Mouse (Mus musculus) liver, embryonic 14.5 days (tissue): ENCODE results near the gene Gng10. TPM values are rescaled to one million over a fixed set of nuclear protein-coding genes. Genes with fewer than 3 reads are reported as not detected.

Experiments used
- ATAC-seq: fragments of 200-750 bp; cut with Nextera tagmentation; 2 replicates; pipeline ENCODE4 v1.8.0; 2017; ENCODE audit warnings: moderate number of reproducible peaks, mild to moderate bottlenecking, moderate library complexity; ENCODE audit not compliant: insufficient read depth
- DNase-seq, 3 experiments: peaks; one replicate each; pipeline ENCODE4 v3.0.0-alpha.2; 2012 to 2013; ENCODE audit warnings: low read depth in 3 of 3, low spot score in 3 of 3
- H3K27ac ChIP-seq: fragments of 300-500 bp; sonication (generic); 2 replicates; pipeline ENCODE4 v1.5.1; 2014; ENCODE audit warnings: moderate library complexity, mild to moderate bottlenecking, control low read depth, inconsistent platforms
- H3K27me3 ChIP-seq: fragments of 300-500 bp; sonication (generic); 2 replicates; pipeline ENCODE4 v1.6.1; 2014; ENCODE audit warnings: mild to moderate bottlenecking, low read length, moderate library complexity; ENCODE audit not compliant: control insufficient read depth, insufficient read depth
- H3K36me3 ChIP-seq: fragments of 300-500 bp; sonication (generic); replicated peaks from 2 replicates; pipeline ENCODE4 v1.6.1; 2014; ENCODE audit warnings: low read depth; ENCODE audit not compliant: control insufficient read depth, insufficient read depth
- H3K4me1 ChIP-seq, 2 experiments: fragments of 200-500 bp in 1 of 2; fragments of 300-500 bp in 1 of 2; sonication (generic) in 1 of 2; replicated peaks; 2 replicates each; pipeline ENCODE4 v1.6.1; 2012 to 2014; ENCODE audit warnings: antibody characterized with exemption in 1 of 2, inconsistent platforms in 1 of 2, low read length in 1 of 2; ENCODE audit not compliant: control insufficient read depth in 2 of 2, insufficient read depth in 2 of 2
- H3K4me2 ChIP-seq: fragments of 300-500 bp; sonication (generic); 2 replicates; pipeline ENCODE4 v1.6.1; 2014; ENCODE audit warnings: low read depth, mild to moderate bottlenecking, control low read depth, moderate library complexity
- H3K4me3 ChIP-seq, 2 experiments: fragments of 200-500 bp in 1 of 2; fragments of 300-500 bp in 1 of 2; sonication (generic) in 1 of 2; 2 replicates each; pipeline ENCODE4 v1.5.1; 2012 to 2014; ENCODE audit warnings: low read depth in 2 of 2, low read length in 2 of 2, mild to moderate bottlenecking in 2 of 2, control low read depth in 1 of 2, inconsistent platforms in 1 of 2, moderate library complexity in 1 of 2; ENCODE audit not compliant: insufficient read depth in 1 of 2
- H3K9ac ChIP-seq: fragments of 300-500 bp; sonication (generic); replicated peaks from 2 replicates; pipeline ENCODE4 v1.6.1; 2014; ENCODE audit warnings: mild to moderate bottlenecking, control low read depth, moderate library complexity
- H3K9me3 ChIP-seq: fragments of 300-500 bp; sonication (generic); 2 replicates; pipeline ENCODE4 v1.6.1; 2016; ENCODE audit warnings: low read length, mixed read lengths; ENCODE audit not compliant: control insufficient read depth
- CTCF ChIP-seq: IDR thresholded peaks from 2 replicates; pipeline ENCODE4 v1.5.1; 2016; ENCODE audit warnings: antibody characterized with exemption, low read depth, control low read depth
- EP300 ChIP-seq: IDR thresholded peaks from 2 replicates; pipeline ENCODE4 v1.6.1; 2016; ENCODE audit warnings: antibody characterized with exemption, low read depth
- WGBS: fragments of 180-500 bp; shearing (Covaris S2); extraction: QIAGEN DNeasy Blood & Tissue Kit; methylation state at CpG from one replicate; pipeline ENCODE4 v1.1.7; 2014; ENCODE audit not compliant: insufficient replicate concordance; 5-methylcytosine and 5-hydroxymethylcytosine counted together
- polyA plus RNA-seq, 2 experiments: library from polyadenylated mRNA; depleted of rRNA in 1 of 2; stranded (reverse) in 1 of 2; unstranded in 1 of 2; fragments of >200 nt; fragmentation: Nextera tagmentation in 1 of 2; extraction: Ambion mirVana in 1 of 2; gene quantifications; 2 replicates each; pipeline versions ENCODE4 v1.2.1 to v1.2.3; 2012 to 2014

Gng10 gene
- polyA plus RNA-seq, 2 experiments = 10.7 to 30.2 TPM

DNA sequence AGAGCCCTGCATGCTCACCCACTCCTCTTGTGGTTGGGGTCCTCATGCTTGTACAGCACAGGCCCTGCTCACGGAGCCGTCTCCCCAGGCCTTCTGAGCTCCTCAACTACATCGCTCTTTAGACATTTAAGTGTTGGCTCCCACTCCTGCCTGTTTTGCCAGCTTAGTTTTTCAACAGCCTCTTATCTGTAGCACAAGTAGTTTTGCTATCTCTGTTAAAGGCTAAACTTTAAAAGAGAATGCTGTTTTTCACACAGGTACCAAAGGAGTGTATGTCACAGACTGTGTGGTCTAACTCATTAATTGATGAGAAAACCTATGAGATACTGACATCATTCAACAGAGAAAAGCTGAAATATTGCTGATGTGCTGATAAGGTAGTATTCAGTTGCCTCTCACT lies 23.4 kb upstream of the Gng10 start:
- ATAC-seq (no peak), DNase-seq (no peak)
- Histone ChIP-seq H3K27ac (no peak overlapping the region), H3K4me2 (no peak overlapping the region), H3K4me1 (peaks cover 5 to 16% of the 10 kb centered on the region in 2 experiments), H3K4me3 (no peak overlapping the region), H3K9ac (no peak overlapping the region), H3K36me3 (no peaks in the 10 kb centered on the region), H3K9me3 (no peaks in the 10 kb centered on the region), H3K27me3 (no peaks in the 10 kb centered on the region)
- no peak for TF ChIP-seq EP300
- TF ChIP-seq CTCF = no peak
- WGBS = 41% methylated on average over 3 of the region's 3 CpGs

DNA sequence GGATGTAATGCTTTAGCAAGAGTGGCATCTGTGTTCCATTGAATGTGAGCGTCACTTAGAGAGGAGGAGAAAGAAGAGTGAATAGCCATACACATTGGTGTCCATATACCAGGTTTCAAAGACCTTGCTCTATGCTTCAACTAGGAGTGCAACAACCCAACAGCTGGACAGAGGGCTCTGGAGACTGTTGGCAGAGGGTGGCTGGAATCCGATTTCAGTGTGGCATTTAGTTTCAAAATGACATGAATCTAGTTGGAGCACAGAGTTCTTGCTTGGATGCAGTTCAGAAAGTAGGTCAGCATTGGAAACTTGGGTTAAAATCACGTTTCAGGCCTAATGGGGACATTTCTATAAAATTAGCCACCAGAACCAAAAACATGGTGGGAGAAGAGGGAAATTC lies 19.7 kb upstream of the Gng10 start:
- H3K4me1 ChIP-seq = peaks cover 2 to 10% of the 10 kb centered on the region in 2 experiments
- H3K27me3 ChIP-seq = no peaks in the 10 kb centered on the region
- peaks cover 7% of the 10 kb centered on the region for H3K36me3 ChIP-seq
- DNase-seq (no peak), ATAC-seq (no peak)
- no peak overlapping the region for H3K4me2 ChIP-seq
- no peak overlapping the region for H3K4me3 ChIP-seq
- no peak overlapping the region for H3K27ac ChIP-seq
- no peaks in the 10 kb centered on the region for H3K9me3 ChIP-seq
- WGBS = 65% methylated on average over 3 of the region's 3 CpGs
- H3K9ac ChIP-seq = no peak overlapping the region
- no peak for TF ChIP-seq CTCF

DNA sequence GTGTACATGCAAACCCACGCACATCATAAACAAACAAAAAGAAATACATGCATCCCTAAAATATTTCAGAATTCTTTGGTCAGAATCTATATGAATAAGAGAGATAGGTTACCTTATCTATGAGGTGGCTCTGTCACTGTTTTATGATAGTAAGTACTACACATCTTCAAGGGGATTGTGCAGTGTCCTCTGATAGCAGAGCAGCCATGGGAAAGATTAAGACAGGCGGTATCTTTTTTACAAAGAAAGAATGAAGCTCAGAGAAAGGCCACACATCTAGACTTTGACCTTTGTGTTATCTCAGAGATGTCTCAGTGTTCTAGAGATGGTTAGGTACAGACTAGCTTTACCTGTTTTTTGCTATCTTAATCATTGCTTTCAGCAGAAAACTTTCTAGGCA lies 18.0 kb upstream of the Gng10 start:
- no peaks in the 10 kb centered on the region for H3K9me3 ChIP-seq
- WGBS = 46% methylated on average over 2 of the region's 2 CpGs
- H3K27ac ChIP-seq = no peak overlapping the region
- H3K4me2 ChIP-seq = no peak overlapping the region
- no peak overlapping the region for H3K9ac ChIP-seq
- H3K27me3 ChIP-seq = no peaks in the 10 kb centered on the region
- H3K36me3 ChIP-seq = peaks cover 11% of the 10 kb centered on the region
- H3K4me1 ChIP-seq = peaks cover 0 to 4% of the 10 kb centered on the region in 2 experiments; a peak in 3 of 4 replicates
- ATAC-seq (no peak), DNase-seq (no peak)
- H3K4me3 ChIP-seq = no peak overlapping the region
- TF ChIP-seq EP300 (no peak), CTCF (no peak)

DNA sequence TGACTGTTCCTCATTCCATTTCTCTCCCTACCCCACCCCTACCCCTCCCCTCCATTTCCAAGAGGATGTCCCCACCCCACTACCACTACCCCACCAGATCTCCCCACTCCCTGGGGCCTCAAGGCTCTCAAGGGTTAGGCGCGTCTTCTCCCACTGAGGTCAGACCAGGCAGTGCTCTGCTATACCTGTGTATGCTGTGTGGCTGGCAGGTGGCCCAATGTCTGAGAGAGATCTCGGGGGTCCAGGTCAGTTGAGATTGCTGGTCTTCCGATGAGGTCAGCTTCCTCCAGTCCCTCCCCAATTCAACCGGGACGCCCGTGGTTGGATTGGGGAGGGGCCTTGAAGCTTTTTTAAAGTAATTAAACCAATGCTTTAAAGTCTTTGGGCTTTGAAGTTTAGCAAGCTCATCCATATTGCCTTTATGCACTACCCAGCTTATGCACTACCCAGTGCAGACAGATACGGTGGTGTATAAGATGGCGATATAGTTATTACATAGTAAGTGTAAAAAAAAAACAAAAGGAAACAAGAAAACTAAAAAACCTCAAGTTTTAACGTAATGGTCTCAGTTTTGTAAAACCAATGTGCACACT lies 467 bp upstream of the Gng10 start:
- DNase-seq = no peak
- Histone ChIP-seq H3K36me3 (no peaks in the 10 kb centered on the region), H3K4me3 (peak overlapping the region; percentile 61 to 68), H3K27ac (no peak overlapping the region), H3K27me3 (no peaks in the 10 kb centered on the region), H3K4me1 (peaks cover 0 to 11% of the 10 kb centered on the region in 2 experiments; a peak in 3 of 4 replicates), H3K9ac (peak overlapping the region; percentile 68; the same call in 1 of the 2 replicates), H3K9me3 (no peaks in the 10 kb centered on the region), H3K4me2 (peak overlapping the region; percentile 78)
- 70% methylated on average over 10 of the region's 10 CpGs for WGBS
- TF ChIP-seq CTCF (no peak), EP300 (no peak)
- ATAC-seq = no peak

DNA sequence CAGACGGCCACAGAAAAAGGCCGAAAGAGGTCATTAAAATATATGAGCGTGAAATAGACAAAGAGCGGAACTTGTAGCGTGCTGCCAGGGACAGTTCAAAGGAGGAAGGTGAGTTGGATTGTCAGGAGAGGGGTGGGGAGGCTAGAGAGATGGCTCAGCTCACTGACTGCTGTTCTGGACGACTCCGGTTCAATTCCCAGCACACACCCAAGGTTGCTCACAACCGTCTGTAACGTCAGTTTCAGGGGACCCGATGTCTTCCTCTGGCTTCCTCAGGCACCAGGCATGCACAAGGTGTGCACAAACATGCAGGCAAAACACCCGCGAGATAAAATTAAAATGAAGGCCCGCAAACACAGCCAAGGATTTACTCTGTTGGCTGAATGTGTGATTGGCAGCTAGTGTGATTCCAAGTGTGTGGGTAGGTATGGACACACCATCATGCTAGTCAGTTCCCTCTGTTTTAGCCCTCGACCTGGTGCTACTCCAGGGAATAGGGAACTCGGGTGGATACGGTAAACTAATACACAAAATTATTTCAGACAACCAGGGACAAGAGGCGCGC lies 980 bp downstream of the Gng10 start:
- no peak for TF ChIP-seq CTCF
- Histone ChIP-seq H3K27me3 (no peaks in the 10 kb centered on the region), H3K4me2 (peak overlapping the region; percentile 78), H3K36me3 (no peaks in the 10 kb centered on the region), H3K4me3 (peak overlapping the region; percentile 61 to 68), H3K9me3 (no peaks in the 10 kb centered on the region), H3K9ac (no peak overlapping the region), H3K27ac (no peak overlapping the region), H3K4me1 (peaks cover 0 to 11% of the 10 kb centered on the region in 2 experiments; a peak in 3 of 4 replicates)
- WGBS = 58% methylated on average over 18 of the region's 18 CpGs
- DNase-seq (no peak), ATAC-seq (no peak)
